Comparison of ENCODE assay signal across 30 mouse cellular contexts in genomic region chr2:79532610-79533160, GRCm38 (mm10).
DNase-seq lines count a peak whose midpoint lies in the region; ATAC-seq and TF ChIP-seq lines count a peak whose summit lies in the region.
"Had no signal": no experiment of that assay in that cellular context is flagged by ENCODE, and none has a peak within 500 bp of the region (broad histone marks: within the 10 kb centered on the region; RNA-seq: fewer than 3 reads in every experiment).

No protein-coding gene starts in this region.

- no peak for TF ChIP-seq CTCF in C2C12 (IDR thresholded peaks at IDR 0.05; ENCODE audit: control insufficient read depth, insufficient read depth, insufficient read length)

- no peaks in the 10 kb centered on the region for H3K79me3 ChIP-seq in C2C12 (ENCODE audit: low read depth)

- peak; percentile 86 for DNase-seq in 3T3-L1 (ENCODE audit: low read depth, low spot score)
- DNase-seq in gonadal fat pad, adult 2 months (ENCODE audit: low read depth), result peak; percentile 42
- no peak for DNase-seq in cerebellum, postnatal 4 days (ENCODE audit: low spot score in 2 of 2)
- DNase-seq in frontal cortex, postnatal 10 days (ENCODE audit: low spot score in 2 of 2), result no peak
- DNase-seq: adrenal gland, adult 8-10 months; adrenal gland, postnatal 25 days; cerebellum, adult 11-12 months; cerebellum, adult 8-10 months; cerebellum, postnatal 10 days; cerebellum, postnatal 36 days; gastrocnemius, postnatal 10 days; gastrocnemius, postnatal 36 days; heart, adult 18-20 months; heart, postnatal 10 days; heart, postnatal 4 days had no signal

- H3K4me2 ChIP-seq in liver, embryonic 12.5 days, result no peak overlapping the region
- H3K4me2 ChIP-seq: embryonic facial prominence, embryonic 12.5 days; forebrain, embryonic 12.5 days; forebrain, embryonic 15.5 days; heart, embryonic 12.5 days; heart, embryonic 15.5 days; hindbrain, embryonic 14.5 days had no signal

- H3K9me3 ChIP-seq in liver, embryonic 12.5 days (replicated peaks), result no peaks in the 10 kb centered on the region
- H3K9me3 ChIP-seq: embryonic facial prominence, embryonic 12.5 days; forebrain, embryonic 12.5 days; forebrain, embryonic 15.5 days; G1E; heart, embryonic 12.5 days; heart, embryonic 15.5 days had no signal

- H3K27ac ChIP-seq in liver, embryonic 12.5 days, result no peak overlapping the region
- H3K27ac ChIP-seq: embryonic facial prominence, embryonic 12.5 days; forebrain, embryonic 12.5 days; forebrain, embryonic 15.5 days; heart, embryonic 15.5 days; hindbrain, embryonic 14.5 days; hindbrain, postnatal 0 days had no signal

- WGBS in liver, embryonic 12.5 days (ENCODE audit: insufficient replicate concordance), result 61% methylated on average over 3 of the region's 3 CpGs

- H3ac ChIP-seq in C2C12 (ENCODE audit: control insufficient read depth, insufficient read length, low read depth), result no peak overlapping the region

- H3K9ac ChIP-seq in liver, embryonic 12.5 days, result no peak overlapping the region
- H3K9ac ChIP-seq: embryonic facial prominence, embryonic 12.5 days; forebrain, embryonic 12.5 days; forebrain, embryonic 15.5 days; heart, embryonic 12.5 days; heart, embryonic 15.5 days; hindbrain, embryonic 14.5 days had no signal

- no peak overlapping the region for H3K4me3 ChIP-seq in C2C12 (ENCODE audit: insufficient read depth, poor library complexity, severe bottlenecking)
- no peak overlapping the region for H3K4me3 ChIP-seq in liver, embryonic 12.5 days
- H3K4me3 ChIP-seq: embryonic facial prominence, embryonic 12.5 days; erythroblast, embryonic 14.5 days; forebrain, embryonic 12.5 days; forebrain, embryonic 15.5 days; heart, embryonic 12.5 days; heart, embryonic 15.5 days had no signal

- H3K36me3 ChIP-seq in C2C12 (ENCODE audit: control insufficient read depth, insufficient read depth), result no peaks in the 10 kb centered on the region
- no peaks in the 10 kb centered on the region for H3K36me3 ChIP-seq in liver, embryonic 12.5 days
- H3K36me3 ChIP-seq: embryonic facial prominence, embryonic 12.5 days; forebrain, embryonic 12.5 days; forebrain, embryonic 15.5 days; G1E; heart, embryonic 12.5 days; heart, embryonic 15.5 days had no signal

- ATAC-seq in liver, embryonic 12.5 days, result no peak
- ATAC-seq: activated CD4-positive, CD25-positive, alpha-beta regulatory T cell, adult 4 months; forebrain, embryonic 15.5 days; hindbrain, postnatal 0 days; inflammation-experienced regulatory T-cells, adult 6 months; intestine, embryonic 16.5 days had no signal

- H3K27me3 ChIP-seq in C2C12 (ENCODE audit: control insufficient read depth, insufficient read depth, insufficient read length), result no peaks in the 10 kb centered on the region
- no peaks in the 10 kb centered on the region for H3K27me3 ChIP-seq in liver, embryonic 12.5 days (replicated peaks)
- H3K27me3 ChIP-seq: CH12.LX; embryonic facial prominence, embryonic 12.5 days; forebrain, embryonic 15.5 days; heart, embryonic 12.5 days; heart, embryonic 15.5 days had no signal

- no peaks in the 10 kb centered on the region for H3K4me1 ChIP-seq in liver, embryonic 12.5 days

- no peaks in the 10 kb centered on the region for H3K79me2 ChIP-seq in C2C12 (ENCODE audit: control insufficient read depth, insufficient read depth)

TF ChIP-seq in C2C12, 6 proteins besides CTCF, POLR2A, EP300 and RAD21:
- TF ChIP-seq MYOG (IDR thresholded peaks at IDR 0.05; ENCODE audit: control insufficient read depth, extremely low read depth, insufficient read length), result no peak
- TF ChIP-seq FOSL1 (IDR thresholded peaks at IDR 0.05; ENCODE audit: insufficient read depth, low read length, poor library complexity, severe bottlenecking), result peak; percentile 56

Comparison
In these comparisons a context has a peak if more than half of its experiments do, and no peak if none do; other contexts are left out.
1. DNase-seq: peak in 3T3-L1 (single experiment) and gonadal fat pad, adult 2 months (single experiment); none in cerebellum, postnatal 4 days (0 of 2) and frontal cortex, postnatal 10 days (0 of 2).